Mouse (Mus musculus) heart, embryonic 16.5 days (tissue): ENCODE data around the gene Gm10670. TPM values are rescaled to one million over a fixed set of nuclear protein-coding genes. Genes with fewer than 3 reads are reported as not detected.
"Not testable (repeated sequence)": the region's sequence is repeated elsewhere in the genome, so short reads cannot be mapped to it uniquely, and the experiment has no call there.

Source experiments
- ATAC-seq: fragments of 200-750 bp; cut with Nextera tagmentation; replicated peaks from 2 replicates; pipeline ENCODE4 v1.8.0; 2017; ENCODE audit warnings: moderate number of reproducible peaks; ENCODE audit not compliant: insufficient read depth, low FRiP score; ENCODE audit errors: extremely low read depth
- H3K27ac ChIP-seq: fragments of 300-500 bp; sonication (generic); 2 replicates; pipeline ENCODE4 v1.5.1; 2014; ENCODE audit warnings: mild to moderate bottlenecking, low read length, control low read depth, moderate library complexity
- H3K27me3 ChIP-seq: fragments of 300-500 bp; sonication (generic); 2 replicates; pipeline ENCODE4 v1.6.1; 2014; ENCODE audit warnings: low read length, mixed read lengths; ENCODE audit not compliant: control insufficient read depth, insufficient read depth
- H3K36me3 ChIP-seq: fragments of 300-500 bp; sonication (generic); 2 replicates; pipeline ENCODE4 v1.6.1; 2014; ENCODE audit not compliant: control insufficient read depth, insufficient read depth
- H3K4me1 ChIP-seq: fragments of 300-500 bp; sonication (generic); 2 replicates; pipeline ENCODE4 v1.6.1; 2014; ENCODE audit warnings: low read length, mixed read lengths; ENCODE audit not compliant: control insufficient read depth, insufficient read depth
- H3K4me2 ChIP-seq: fragments of 300-500 bp; sonication (generic); 2 replicates; pipeline ENCODE4 v1.6.1; 2014; ENCODE audit warnings: low read depth, mild to moderate bottlenecking, control low read depth, low read length
- H3K4me3 ChIP-seq: fragments of 300-500 bp; sonication (generic); 2 replicates; pipeline ENCODE4 v1.5.1; 2014; ENCODE audit warnings: mild to moderate bottlenecking, control low read depth, low read length
- H3K9ac ChIP-seq: fragments of 300-500 bp; sonication (generic); 2 replicates; pipeline ENCODE4 v1.6.1; 2014; ENCODE audit warnings: low read length, control low read depth
- H3K9me3 ChIP-seq: fragments of 300-500 bp; sonication (generic); replicated peaks from 2 replicates; pipeline ENCODE4 v1.6.1; 2016; ENCODE audit warnings: low read length; ENCODE audit not compliant: control insufficient read depth
- WGBS: fragments of 180-500 bp; shearing (Covaris S2); extraction: QIAGEN DNeasy Blood & Tissue Kit; methylation state at CpG from one replicate; pipeline ENCODE4 v1.1.7; 2014; 5-methylcytosine and 5-hydroxymethylcytosine counted together
- polyA plus RNA-seq: library from polyadenylated mRNA; unstranded; fragments of >200 nt; fragmentation: Nextera tagmentation; extraction: Ambion mirVana; gene quantifications from 2 replicates; pipeline ENCODE4 v1.2.1, GENCODE M21; 2015

Gene Gm10670
- not detected in 2 replicates for polyA plus RNA-seq

DNA sequence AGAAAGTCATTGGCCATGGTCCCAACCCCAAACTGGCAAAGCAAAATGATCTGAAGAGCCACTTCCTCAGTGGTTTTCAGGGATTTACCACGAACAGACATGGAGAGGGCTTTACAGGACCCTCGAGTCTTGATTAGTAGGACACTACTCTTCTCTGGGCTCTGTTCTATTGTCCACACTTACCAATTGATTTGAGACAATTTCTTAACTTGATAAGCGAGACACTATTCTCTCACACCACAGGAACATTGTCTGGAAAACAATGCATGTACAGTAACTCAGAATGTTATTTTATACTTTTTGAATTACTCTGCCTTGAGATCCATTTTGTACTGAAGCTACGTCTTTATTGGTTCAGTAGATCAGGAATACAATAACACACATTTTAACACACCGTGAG, at the start of gene Gm10670:
Gene Gm10670, minus strand, starts transcription at position 101 of the 400 bp plus-strand sequence.
- H3K4me3 ChIP-seq, H3K9ac ChIP-seq, H3K27me3 ChIP-seq, H3K9me3 ChIP-seq, H3K27ac ChIP-seq, H3K36me3 ChIP-seq, H3K4me2 ChIP-seq, H3K4me1 ChIP-seq, ATAC-seq: not testable (repeated sequence)
- no CpG with 5 or more reads among the region's 5 CpGs for WGBS

GRCm38 (mm10) chr7:20510434-20510833, 35.7 kb upstream of the Gm10670 start, which contains the start of gene Vmn1r103:
Gene Vmn1r103, minus strand, starts transcription at chr7:20510534.
- H3K4me3 ChIP-seq, H3K27me3 ChIP-seq, ATAC-seq, H3K4me2 ChIP-seq, H3K27ac ChIP-seq, H3K36me3 ChIP-seq, H3K4me1 ChIP-seq, H3K9ac ChIP-seq, H3K9me3 ChIP-seq: not testable (repeated sequence)
- no CpG with 5 or more reads among the region's 3 CpGs for WGBS

GRCm38 (mm10) chr7:20442493-20442892, 32.2 kb downstream of the Gm10670 start, which contains the start of gene Vmn1r101:
Gene Vmn1r101, minus strand, starts transcription at chr7:20442593.
- ATAC-seq, H3K9me3 ChIP-seq, H3K27ac ChIP-seq, H3K4me2 ChIP-seq, H3K9ac ChIP-seq, H3K36me3 ChIP-seq, H3K27me3 ChIP-seq, H3K4me1 ChIP-seq, H3K4me3 ChIP-seq: not testable (repeated sequence)
- WGBS, result no CpG with 5 or more reads among the region's 2 CpGs

Other genes with a start within 250 kb of the Gm10670 start
- not detected in 2 replicates for gene Gm4498, start 241.1 kb downstream of the Gm10670 start, polyA plus RNA-seq
- not detected in 2 replicates for gene Gm5890, start 212.1 kb downstream of the Gm10670 start, polyA plus RNA-seq
- gene Gm4133, start 140.9 kb downstream of the Gm10670 start, polyA plus RNA-seq, result not detected in 2 replicates
- gene Gm5728, start 99.5 kb downstream of the Gm10670 start, polyA plus RNA-seq, result not detected in 2 replicates
- gene Vmn1r100, start 57.0 kb downstream of the Gm10670 start, polyA plus RNA-seq, result not detected in 2 replicates
- gene Vmn1r101, start 32.3 kb downstream of the Gm10670 start, polyA plus RNA-seq, result not detected in 2 replicates
- not detected in 2 replicates for gene Vmn1r103, start 35.6 kb upstream of the Gm10670 start, polyA plus RNA-seq
- not detected in 2 replicates for gene Vmn1r104, start 58.9 kb upstream of the Gm10670 start, polyA plus RNA-seq
- gene Gm5726, start 70.8 kb upstream of the Gm10670 start, polyA plus RNA-seq, result not detected in 2 replicates
- not detected in 2 replicates for gene Gm4141, start 101.3 kb upstream of the Gm10670 start, polyA plus RNA-seq
- gene Gm4513, start 124.1 kb upstream of the Gm10670 start, polyA plus RNA-seq, result not detected in 2 replicates
- not detected in 2 replicates for gene Vmn1r107, start 194.0 kb upstream of the Gm10670 start, polyA plus RNA-seq
- gene Vmn1r111, start 228.3 kb upstream of the Gm10670 start, polyA plus RNA-seq, result not detected in 2 replicates